Mouse (Mus musculus) kidney, adult 2 months (tissue): ENCODE measurements around the gene H2al1b. TPM values are rescaled to one million over a fixed set of nuclear protein-coding genes. Genes with fewer than 3 reads are reported as not detected.
"Not testable (repeated sequence)": the region's sequence is repeated elsewhere in the genome, so short reads cannot be mapped to it uniquely, and the experiment has no call there.

Experiments used
- DNase-seq: peaks from one replicate; pipeline ENCODE4 v3.0.0; 2021
- H3K27ac ChIP-seq: fragments of 200-500 bp; 2 replicates; pipeline ENCODE4 v1.5.1; 2012; ENCODE audit warnings: low read depth, low read length, control low read depth, inconsistent platforms; ENCODE audit not compliant: insufficient read depth
- H3K27me3 ChIP-seq: fragments of 200-500 bp; replicated peaks from 2 replicates; pipeline ENCODE4 v1.6.1; 2012; ENCODE audit warnings: mild to moderate bottlenecking, moderate library complexity, low read length, inconsistent platforms; ENCODE audit not compliant: control insufficient read depth, insufficient read depth
- H3K36me3 ChIP-seq: fragments of 200-500 bp; 2 replicates; pipeline ENCODE4 v1.6.1; 2012; ENCODE audit warnings: mild to moderate bottlenecking, moderate library complexity, low read length, inconsistent platforms; ENCODE audit not compliant: control insufficient read depth, insufficient read depth
- H3K4me1 ChIP-seq: fragments of 200-500 bp; 2 replicates; pipeline ENCODE4 v1.6.1; 2011; ENCODE audit warnings: low read length; ENCODE audit not compliant: control insufficient read depth, insufficient read depth
- H3K4me3 ChIP-seq: fragments of 200-500 bp; 2 replicates; pipeline ENCODE4 v1.5.1; 2011; ENCODE audit warnings: mild to moderate bottlenecking, low read depth, low read length, control low read depth; ENCODE audit not compliant: insufficient read depth
- CTCF ChIP-seq: fragments of 200-500 bp; conservative IDR thresholded peaks from 2 replicates; pipeline ENCODE4 v1.5.1; 2011; ENCODE audit warnings: low read depth, mild to moderate bottlenecking, control low read depth, low read length, moderate library complexity, mixed read lengths; ENCODE audit not compliant: insufficient read depth, insufficient read length
- POLR2A ChIP-seq: fragments of 200-500 bp; IDR thresholded peaks from one replicate; pipeline ENCODE4 v1.6.1; 2011; ENCODE audit warnings: low read depth, low read length, control low read depth
- WGBS: fragments of 180-500 bp; shearing (Covaris S2); methylation state at CpG from one replicate; pipeline ENCODE4 v1.1.7; 2018; 5-methylcytosine and 5-hydroxymethylcytosine counted together
- polyA plus RNA-seq: library from polyadenylated mRNA; depleted of rRNA; stranded (reverse); fragments of >200 nt; gene quantifications from 2 replicates; pipeline ENCODE4 v1.2.3, GENCODE M21; 2012; rRNA removed

Gene H2al1b
- polyA plus RNA-seq, 1 experiment: not detected

DNA sequence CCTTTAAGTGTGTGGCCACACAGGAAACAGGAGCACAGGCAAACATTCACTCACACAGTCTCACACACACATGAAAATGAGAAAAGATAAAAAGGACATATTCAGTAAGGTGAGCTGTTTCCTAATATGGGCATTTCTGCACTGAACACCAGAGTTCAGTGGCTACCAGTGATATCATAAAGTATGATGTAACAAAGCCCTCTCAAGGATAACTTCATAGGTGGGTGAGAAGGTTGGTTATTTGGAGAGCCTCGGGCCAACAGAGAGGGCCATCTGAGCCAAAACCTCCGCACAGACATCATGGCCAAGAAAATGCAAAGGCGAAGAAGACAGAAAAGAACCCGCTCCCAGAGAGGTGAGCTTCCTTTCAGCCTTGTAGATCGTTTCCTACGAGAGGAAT lies 19.0 kb downstream of the H2al1b start, which contains the start of gene H2al1h:
Gene H2al1h, plus strand, starts transcription at position 301 of the 400 bp plus-strand sequence.
- no CpG with 5 or more reads among the region's 6 CpGs for WGBS
- H3K4me1 ChIP-seq, H3K27ac ChIP-seq, H3K36me3 ChIP-seq, H3K27me3 ChIP-seq, DNase-seq, H3K4me3 ChIP-seq: not testable (repeated sequence)

GRCm38 (mm10) chrX:11324359-11324758 lies 22.1 kb downstream of the H2al1b start, which contains the start of gene H2al1i:
H2al1i (plus strand) TSS chrX:11324659.
- 86% methylated on average over 2 of the region's 5 CpGs for WGBS
- H3K4me3 ChIP-seq, DNase-seq: not testable (repeated sequence)

DNA sequence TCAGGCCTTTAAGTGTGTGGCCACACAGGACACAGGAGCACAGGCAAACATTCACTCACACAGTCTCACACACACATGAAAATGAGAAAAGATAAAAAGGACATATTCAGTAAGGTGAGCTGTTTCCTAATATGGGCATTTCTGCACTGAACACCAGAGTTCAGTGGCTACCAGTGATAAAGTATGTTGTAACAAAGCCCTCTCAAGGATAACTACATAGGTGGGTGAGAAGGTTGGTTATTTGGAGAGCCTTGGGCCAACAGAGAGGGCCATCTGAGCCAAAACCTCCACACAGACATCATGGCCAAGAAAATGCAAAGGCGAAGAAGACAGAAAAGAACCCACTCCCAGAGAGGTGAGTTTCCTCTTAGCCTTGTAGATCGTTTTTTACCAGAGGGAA lies 25.3 kb downstream of the H2al1b start, which contains the start of gene H2al1j:
Gene H2al1j, plus strand, starts transcription at position 301 of the 400 bp plus-strand sequence.
- H3K27ac ChIP-seq, H3K36me3 ChIP-seq, H3K27me3 ChIP-seq, H3K4me3 ChIP-seq, H3K4me1 ChIP-seq, DNase-seq: not testable (repeated sequence)
- WGBS: 93% methylated on average over 2 of the region's 2 CpGs

More at GRCm38 (mm10) chrX:11324359-11324758, 22.1 kb downstream of the H2al1b start, which contains the start of gene H2al1i:
- H3K36me3 ChIP-seq, H3K27ac ChIP-seq, H3K4me1 ChIP-seq, H3K27me3 ChIP-seq: not testable (repeated sequence)

GRCm38 (mm10) chrX:11345762-11346161 lies 43.5 kb downstream of the H2al1b start:
- Histone ChIP-seq H3K4me1 (no peaks in the 10 kb centered on the region), H3K27me3 (no peaks in the 10 kb centered on the region), H3K27ac (no peak overlapping the region), H3K4me3 (no peak overlapping the region), H3K36me3 (no peaks in the 10 kb centered on the region)
- no peak for TF ChIP-seq CTCF
- TF ChIP-seq POLR2A: no peak
- no peak for DNase-seq
- 69% methylated on average over 9 of the region's 9 CpGs for WGBS

GRCm38 (mm10) chrX:11346756-11347155 lies 44.5 kb downstream of the H2al1b start:
- Histone ChIP-seq H3K27me3 (no peaks in the 10 kb centered on the region), H3K36me3 (no peaks in the 10 kb centered on the region), H3K27ac (no peak overlapping the region), H3K4me1 (no peaks in the 10 kb centered on the region), H3K4me3 (no peak overlapping the region)
- no peak for TF ChIP-seq POLR2A
- no peak for TF ChIP-seq CTCF
- no peak for DNase-seq
- 95% methylated on average over 3 of the region's 3 CpGs for WGBS

Other genes starting within 250 kb of the H2al1b start
- gene H2al1a, start 3.2 kb upstream of the H2al1b start, polyA plus RNA-seq: not detected in 2 replicates
- not detected in 2 replicates for gene H2al1c, start 3.2 kb downstream of the H2al1b start, polyA plus RNA-seq
- not detected in 2 replicates for gene H2al1d, start 6.4 kb downstream of the H2al1b start, polyA plus RNA-seq
- not detected in 2 replicates for gene H2al1e, start 9.5 kb downstream of the H2al1b start, polyA plus RNA-seq
- not detected in 2 replicates for gene H2al1f, start 12.7 kb downstream of the H2al1b start, polyA plus RNA-seq
- gene H2al1g, start 15.8 kb downstream of the H2al1b start, polyA plus RNA-seq: not detected in 2 replicates
- gene H2al1h, start 19.1 kb downstream of the H2al1b start, polyA plus RNA-seq: not detected in 2 replicates
- not detected in 2 replicates for gene H2al1i, start 22.2 kb downstream of the H2al1b start, polyA plus RNA-seq
- not detected in 2 replicates for gene H2al1j, start 25.4 kb downstream of the H2al1b start, polyA plus RNA-seq